Mouse (Mus musculus): ENCODE results near the gene Btrc. TPM values are rescaled to one million over a fixed set of nuclear protein-coding genes. Genes with fewer than 3 reads are reported as not detected.
"Not testable (repeated sequence)": the region's sequence is repeated elsewhere in the genome, so short reads cannot be mapped to it uniquely, and the experiment has no call there.

Btrc gene
- polyA plus RNA-seq, 1 experiment from 2014 or later = 47.4 TPM

GRCm38 (mm10) chr19:45436019-45436418 lies 72.5 kb downstream of the Btrc start:
- H3K36me3 ChIP-seq (replicated peaks); H3K4me3 ChIP-seq; H3K27me3 ChIP-seq (ENCODE audit: poor library complexity, severe bottlenecking); H3K27ac ChIP-seq; H3K9me3 ChIP-seq: not testable (repeated sequence)
- DNase-seq (ENCODE audit: extremely low spot score, low spot score) = peak; percentile 36
- peaks cover 13% of the 10 kb centered on the region for H3K4me1 ChIP-seq

- Histone ChIP-seq H3K4me1 (peaks cover 19% of the 10 kb centered on the region), H3K9me3 (no peaks in the 10 kb centered on the region), H3K27me3 (ENCODE audit: poor library complexity, severe bottlenecking) (peaks cover 8% of the 10 kb centered on the region; the same call in 1 of the 2 replicates), H3K36me3 (replicated peaks) (no peaks in the 10 kb centered on the region), H3K27ac (no peak overlapping the region), H3K4me3 (no peak overlapping the region)
- 95% methylated on average over 4 of the region's 4 CpGs for WGBS
- no peak for DNase-seq (ENCODE audit: extremely low spot score, low spot score)
Measured at GRCm38 (mm10) chr19:45437175-45437574, 73.6 kb downstream of the Btrc start.

GRCm38 (mm10) chr19:45438191-45438590 lies 74.7 kb downstream of the Btrc start:
- Histone ChIP-seq H3K4me1 (peaks cover 13% of the 10 kb centered on the region), H3K36me3 (replicated peaks) (no peaks in the 10 kb centered on the region), H3K4me3 (no peak overlapping the region), H3K27me3 (ENCODE audit: poor library complexity, severe bottlenecking) (peaks cover 8% of the 10 kb centered on the region; the same call in 1 of the 2 replicates), H3K9me3 (no peaks in the 10 kb centered on the region), H3K27ac (no peak overlapping the region)
- WGBS = 88% methylated on average over 5 of the region's 5 CpGs
- no peak for DNase-seq (ENCODE audit: extremely low spot score, low spot score)

GRCm38 (mm10) chr19:45438928-45439846 lies 75.7 kb downstream of the Btrc start:
- peaks cover 13% of the 10 kb centered on the region for H3K4me1 ChIP-seq
- WGBS = 75% methylated on average over 6 of the region's 6 CpGs
- no peaks in the 10 kb centered on the region for H3K36me3 ChIP-seq (replicated peaks)
- H3K9me3 ChIP-seq = no peaks in the 10 kb centered on the region
- no peak overlapping the region for H3K27ac ChIP-seq
- no peak overlapping the region for H3K4me3 ChIP-seq
- H3K27me3 ChIP-seq (ENCODE audit: poor library complexity, severe bottlenecking) = peaks cover 8% of the 10 kb centered on the region; the same call in 1 of the 2 replicates
- no peak for DNase-seq (ENCODE audit: extremely low spot score, low spot score)

- H3K27ac ChIP-seq = no peak overlapping the region
- H3K9me3 ChIP-seq = no peaks in the 10 kb centered on the region
- H3K36me3 ChIP-seq (replicated peaks) = no peaks in the 10 kb centered on the region
- no peak overlapping the region for H3K4me3 ChIP-seq
- peaks cover 8% of the 10 kb centered on the region; the same call in 1 of the 2 replicates for H3K27me3 ChIP-seq (ENCODE audit: poor library complexity, severe bottlenecking)
- WGBS = 60% methylated on average over 10 of the region's 10 CpGs
- no peak for DNase-seq (ENCODE audit: extremely low spot score, low spot score)
- H3K4me1 ChIP-seq = peaks cover 13% of the 10 kb centered on the region
Measured at GRCm38 (mm10) chr19:45440554-45441175, 77.1 kb downstream of the Btrc start.

GRCm38 (mm10) chr19:45441717-45442116 lies 78.2 kb downstream of the Btrc start:
- WGBS = 66% methylated on average over 7 of the region's 7 CpGs
- Histone ChIP-seq H3K27ac (no peak overlapping the region), H3K4me3 (no peak overlapping the region), H3K4me1 (peaks cover 18% of the 10 kb centered on the region), H3K36me3 (replicated peaks) (no peaks in the 10 kb centered on the region), H3K27me3 (ENCODE audit: poor library complexity, severe bottlenecking) (peaks cover 8% of the 10 kb centered on the region; the same call in 1 of the 2 replicates), H3K9me3 (no peaks in the 10 kb centered on the region)
- DNase-seq (ENCODE audit: extremely low spot score, low spot score) = no peak

GRCm38 (mm10) chr19:45445253-45445933 lies 81.9 kb downstream of the Btrc start:
- Histone ChIP-seq H3K27ac (0 out of 2 replicates have a peak overlapping the region, but pooled peaks have one; percentile 3), H3K4me3 (no peak overlapping the region), H3K27me3 (ENCODE audit: poor library complexity, severe bottlenecking) (peaks cover 10% of the 10 kb centered on the region), H3K4me1 (peaks cover 28% of the 10 kb centered on the region), H3K36me3 (replicated peaks) (no peaks in the 10 kb centered on the region), H3K9me3 (no peaks in the 10 kb centered on the region)
- 80% methylated on average over 6 of the region's 6 CpGs for WGBS
- no peak for DNase-seq (ENCODE audit: extremely low spot score, low spot score)

- H3K27ac ChIP-seq = peak overlapping the region; percentile 26; the same call in 1 of the 2 replicates
- no peak overlapping the region for H3K4me3 ChIP-seq
- no peaks in the 10 kb centered on the region for H3K36me3 ChIP-seq (replicated peaks)
- H3K27me3 ChIP-seq (ENCODE audit: poor library complexity, severe bottlenecking) = peaks cover 10% of the 10 kb centered on the region
- 81% methylated on average over 7 of the region's 7 CpGs for WGBS
- no peak for DNase-seq (ENCODE audit: extremely low spot score, low spot score)
- no peaks in the 10 kb centered on the region for H3K9me3 ChIP-seq
- peaks cover 20% of the 10 kb centered on the region for H3K4me1 ChIP-seq
Measured at GRCm38 (mm10) chr19:45446631-45447030, 83.1 kb downstream of the Btrc start.

- H3K27ac ChIP-seq = no peak overlapping the region
- peaks cover 17% of the 10 kb centered on the region for H3K4me1 ChIP-seq
- H3K9me3 ChIP-seq = no peaks in the 10 kb centered on the region
- WGBS = 75% methylated on average over 2 of the region's 2 CpGs
- H3K36me3 ChIP-seq (replicated peaks) = no peaks in the 10 kb centered on the region
- H3K4me3 ChIP-seq = no peak overlapping the region
- DNase-seq (ENCODE audit: extremely low spot score, low spot score) = no peak
- H3K27me3 ChIP-seq (ENCODE audit: poor library complexity, severe bottlenecking) = peaks cover 15% of the 10 kb centered on the region
Measured at GRCm38 (mm10) chr19:45447222-45447621, 83.7 kb downstream of the Btrc start.

GRCm38 (mm10) chr19:45447886-45448285 lies 84.4 kb downstream of the Btrc start:
- no peak overlapping the region for H3K27ac ChIP-seq
- H3K4me3 ChIP-seq = no peak overlapping the region
- 96% methylated on average over 1 of the region's 1 CpGs for WGBS
- H3K9me3 ChIP-seq = no peaks in the 10 kb centered on the region
- H3K36me3 ChIP-seq (replicated peaks) = no peaks in the 10 kb centered on the region
- H3K4me1 ChIP-seq = peaks cover 17% of the 10 kb centered on the region
- peaks cover 22% of the 10 kb centered on the region for H3K27me3 ChIP-seq (ENCODE audit: poor library complexity, severe bottlenecking)
- no peak for DNase-seq (ENCODE audit: extremely low spot score, low spot score)

GRCm38 (mm10) chr19:45454391-45454790 lies 90.9 kb downstream of the Btrc start:
- Histone ChIP-seq H3K27me3 (ENCODE audit: poor library complexity, severe bottlenecking) (peaks cover 82% of the 10 kb centered on the region), H3K9me3 (no peaks in the 10 kb centered on the region), H3K4me3 (no peak overlapping the region), H3K36me3 (replicated peaks) (no peaks in the 10 kb centered on the region), H3K4me1 (peaks cover 13% of the 10 kb centered on the region), H3K27ac (no peak overlapping the region)
- WGBS = 95% methylated on average over 3 of the region's 3 CpGs
- no peak for DNase-seq (ENCODE audit: extremely low spot score, low spot score)

GRCm38 (mm10) chr19:45456896-45457295 lies 93.4 kb downstream of the Btrc start:
- Histone ChIP-seq H3K36me3 (replicated peaks) (no peaks in the 10 kb centered on the region), H3K4me1 (peaks cover 29% of the 10 kb centered on the region), H3K27ac (no peak overlapping the region), H3K4me3 (no peak overlapping the region), H3K27me3 (ENCODE audit: poor library complexity, severe bottlenecking) (peaks cover 98% of the 10 kb centered on the region), H3K9me3 (no peaks in the 10 kb centered on the region)
- DNase-seq (ENCODE audit: extremely low spot score, low spot score) = no peak
- WGBS = 80% methylated on average over 7 of the region's 7 CpGs

Measured in forebrain, embryonic 10.5 days (tissue).